Mouse (Mus musculus) forebrain, embryonic 12.5 days (tissue): Measurements from ENCODE around the gene Palld. TPM values are rescaled to one million over a fixed set of nuclear protein-coding genes. Genes with fewer than 3 reads are reported as not detected.
A peak's percentile ranks its signal among the peaks of the same experiment; 100 is the strongest.

Experiments used
- ATAC-seq: fragments of 200-750 bp; cut with Nextera tagmentation; 2 replicates; pipeline ENCODE4 v1.8.0; 2017; ENCODE audit warnings: moderate TSS enrichment; ENCODE audit not compliant: low FRiP score
- H3K27ac ChIP-seq: fragments of 300-500 bp; sonication (generic); 2 replicates; pipeline ENCODE4 v1.5.1; 2016; ENCODE audit warnings: mild to moderate bottlenecking
- H3K27me3 ChIP-seq: fragments of 300-500 bp; sonication (generic); 2 replicates; pipeline ENCODE4 v1.6.1; 2016; ENCODE audit warnings: mild to moderate bottlenecking
- H3K36me3 ChIP-seq: fragments of 300-500 bp; sonication (generic); replicated peaks from 2 replicates; pipeline ENCODE4 v1.6.1; 2016; ENCODE audit warnings: mild to moderate bottlenecking
- H3K4me1 ChIP-seq: fragments of 300-500 bp; sonication (generic); 2 replicates; pipeline ENCODE4 v1.6.1; 2016
- H3K4me2 ChIP-seq: fragments of 300-500 bp; sonication (generic); 2 replicates; pipeline ENCODE4 v1.6.1; 2016; ENCODE audit warnings: mild to moderate bottlenecking, moderate library complexity
- H3K4me3 ChIP-seq: fragments of 300-500 bp; sonication (generic); replicated peaks from 2 replicates; pipeline ENCODE4 v1.5.1; 2016; ENCODE audit warnings: mild to moderate bottlenecking
- H3K9ac ChIP-seq: fragments of 300-500 bp; sonication (generic); 2 replicates; pipeline ENCODE4 v1.6.1; 2016; ENCODE audit warnings: mild to moderate bottlenecking
- H3K9me3 ChIP-seq: fragments of 300-500 bp; sonication (generic); 2 replicates; pipeline ENCODE4 v1.6.1; 2016
- WGBS: fragments of 180-500 bp; shearing (Covaris S2); methylation state at CpG from one replicate; pipeline ENCODE4 v1.1.7; 2016; 5-methylcytosine and 5-hydroxymethylcytosine counted together
- polyA plus RNA-seq: library from polyadenylated mRNA; unstranded; fragments of >200 nt; fragmentation: Nextera tagmentation; extraction: Ambion mirVana; gene quantifications from 2 replicates; pipeline ENCODE4 v1.2.1, GENCODE M21; 2016

Gene Palld
- polyA plus RNA-seq, 1 experiment from 2014 or later, result 56.0 TPM

DNA sequence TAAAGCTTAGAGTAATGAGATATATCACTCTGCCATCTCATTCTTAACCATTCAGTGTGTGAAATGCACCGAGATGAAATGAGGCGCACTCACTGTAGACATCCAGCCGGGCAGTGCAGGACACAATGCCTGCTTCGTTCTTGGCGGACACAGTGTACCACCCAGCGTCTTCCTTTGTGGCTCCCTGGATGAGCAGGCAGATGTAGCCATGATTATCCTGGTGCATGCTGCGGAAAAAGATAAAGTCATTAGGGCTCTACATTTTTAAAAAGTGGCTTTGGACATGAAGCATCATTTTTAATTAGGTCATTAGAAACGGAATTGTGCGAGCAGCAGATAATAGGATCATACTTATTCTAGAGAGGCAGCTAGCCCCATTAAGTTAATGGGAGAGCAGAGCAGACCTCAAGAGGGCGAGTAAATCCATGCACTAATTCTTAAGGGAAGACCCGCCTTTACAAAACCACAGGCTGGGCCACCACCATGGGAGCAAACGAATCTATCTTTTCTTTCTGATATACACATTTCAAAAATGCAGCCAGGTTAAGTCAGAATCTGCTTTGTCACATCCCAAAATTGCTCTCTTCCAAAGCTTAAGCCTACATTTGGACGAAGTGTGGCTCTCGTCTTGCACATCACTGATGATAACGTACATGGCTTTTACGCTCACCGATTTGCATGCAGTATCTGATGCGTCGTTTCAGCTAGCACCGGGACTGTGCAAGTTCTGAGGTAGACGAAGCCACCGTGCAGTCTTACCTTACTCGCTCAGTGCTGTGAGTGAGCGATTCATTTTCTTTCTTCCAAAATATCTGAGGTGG, 387.2 kb downstream of the Palld start:
- peak; percentile 67 for ATAC-seq
- Histone ChIP-seq H3K36me3 (peaks cover 36% of the 10 kb centered on the region), H3K4me3 (no peak overlapping the region), H3K27me3 (no peaks in the 10 kb centered on the region), H3K9ac (peak overlapping the region; percentile 21; the same call in 1 of the 2 replicates), H3K9me3 (no peaks in the 10 kb centered on the region), H3K27ac (peak overlapping the region; percentile 95), H3K4me2 (peak overlapping the region; percentile 34), H3K4me1 (peaks cover 30% of the 10 kb centered on the region)
- 55% methylated on average over 24 of the region's 24 CpGs for WGBS

DNA sequence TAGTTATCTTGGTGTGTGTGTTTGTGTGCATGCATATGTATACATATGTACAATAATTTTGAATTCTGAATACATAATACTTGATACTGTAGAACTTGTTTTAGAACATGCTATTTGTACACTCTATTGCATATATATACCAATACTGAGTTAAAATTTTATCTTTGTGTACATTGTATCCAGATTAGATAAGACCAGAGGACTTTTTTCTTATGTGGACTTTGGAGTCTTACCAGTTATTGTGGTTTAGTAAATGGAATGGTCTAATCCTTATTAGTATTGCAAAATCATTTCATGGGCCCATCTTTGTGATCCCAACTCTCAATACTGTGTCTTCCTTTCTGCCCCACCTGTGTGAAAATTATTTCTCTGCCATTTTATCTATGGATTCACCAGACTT, 400.2 kb downstream of the Palld start:
- Histone ChIP-seq H3K4me3 (no peak overlapping the region), H3K9me3 (no peaks in the 10 kb centered on the region), H3K4me2 (no peak overlapping the region), H3K27me3 (no peaks in the 10 kb centered on the region), H3K4me1 (no peaks in the 10 kb centered on the region), H3K27ac (no peak overlapping the region), H3K9ac (no peak overlapping the region), H3K36me3 (no peaks in the 10 kb centered on the region; the same call in 1 of the 2 replicates)
- ATAC-seq, result no peak

DNA sequence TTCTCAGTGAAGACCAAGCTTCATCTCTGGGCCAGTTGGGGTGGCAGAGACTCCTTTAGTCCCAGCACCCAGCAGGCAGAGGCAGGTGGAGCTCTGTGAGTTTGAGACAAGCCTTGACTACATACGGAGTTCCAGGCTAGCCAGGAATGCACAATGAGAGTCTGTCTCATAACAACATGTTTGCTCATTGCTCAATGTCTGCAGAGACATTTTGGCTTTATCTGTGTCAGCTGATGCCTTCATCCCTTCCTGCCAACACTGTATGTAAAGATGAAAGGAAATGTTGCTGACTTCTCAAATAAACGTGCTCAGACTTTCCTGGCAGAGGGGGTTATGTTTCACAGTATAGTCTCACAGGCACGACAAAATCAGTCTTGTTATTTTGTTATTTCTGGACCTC, 401.6 kb downstream of the Palld start:
- 78% methylated on average over 3 of the region's 3 CpGs for WGBS
- H3K9ac ChIP-seq, result no peak overlapping the region
- H3K27ac ChIP-seq, result no peak overlapping the region
- no peaks in the 10 kb centered on the region for H3K27me3 ChIP-seq
- ATAC-seq, result no peak
- H3K9me3 ChIP-seq, result no peaks in the 10 kb centered on the region
- no peak overlapping the region for H3K4me2 ChIP-seq
- no peaks in the 10 kb centered on the region; the same call in 1 of the 2 replicates for H3K36me3 ChIP-seq
- no peaks in the 10 kb centered on the region for H3K4me1 ChIP-seq
- H3K4me3 ChIP-seq, result no peak overlapping the region

DNA sequence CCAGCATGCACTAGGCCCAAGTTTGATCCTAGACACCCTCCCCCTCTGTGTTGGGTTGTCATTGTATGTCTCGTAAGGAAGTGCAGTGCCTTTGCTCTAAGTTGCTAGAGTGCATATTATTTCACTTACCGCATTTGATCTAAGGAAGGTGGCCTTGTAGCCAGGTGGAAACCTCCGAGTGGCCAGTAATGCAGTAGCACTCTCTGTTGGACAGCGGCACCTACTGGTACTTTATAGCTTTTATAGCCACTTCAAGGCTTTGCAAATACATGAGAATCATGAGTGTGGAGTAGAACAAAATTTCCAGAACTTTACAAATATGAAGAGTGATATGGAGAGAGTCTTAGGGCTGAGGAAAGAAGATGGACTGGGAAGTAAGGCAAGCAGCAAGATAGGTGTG, 403.5 kb downstream of the Palld start:
- H3K4me1 ChIP-seq, result no peaks in the 10 kb centered on the region
- 0 out of 2 replicates have a peak, but pooled peaks have one; percentile 49 for ATAC-seq
- no peak overlapping the region for H3K27ac ChIP-seq
- no peak overlapping the region for H3K4me2 ChIP-seq
- no peak overlapping the region for H3K4me3 ChIP-seq
- WGBS, result 60% methylated on average over 4 of the region's 4 CpGs
- H3K9ac ChIP-seq, result no peak overlapping the region
- H3K36me3 ChIP-seq, result peaks cover 6% of the 10 kb centered on the region
- H3K27me3 ChIP-seq, result no peaks in the 10 kb centered on the region
- no peaks in the 10 kb centered on the region for H3K9me3 ChIP-seq

DNA sequence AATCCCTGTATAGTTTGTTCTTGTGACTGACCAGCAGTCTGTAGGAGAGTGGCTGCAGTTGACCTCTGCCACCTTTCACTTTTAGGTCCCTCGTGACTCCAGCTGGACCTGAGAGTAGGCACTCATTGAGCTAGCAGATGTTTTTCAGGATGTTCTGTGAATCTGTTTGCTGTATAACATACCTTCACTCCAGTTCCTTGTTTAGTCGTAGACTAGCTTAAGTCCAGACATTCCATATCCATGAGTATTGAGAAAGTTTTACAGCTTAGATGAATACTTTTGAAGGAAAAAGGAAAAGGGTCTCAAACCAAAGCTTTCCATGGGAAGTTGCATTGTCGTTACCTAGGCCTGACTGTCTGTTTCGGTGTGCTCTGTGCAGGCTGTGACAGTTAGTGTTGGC, 405.4 kb downstream of the Palld start:
- no peak overlapping the region for H3K4me2 ChIP-seq
- no peak overlapping the region for H3K27ac ChIP-seq
- no peak overlapping the region for H3K9ac ChIP-seq
- no peaks in the 10 kb centered on the region for H3K9me3 ChIP-seq
- no peak overlapping the region for H3K4me3 ChIP-seq
- no peaks in the 10 kb centered on the region for H3K27me3 ChIP-seq
- no peak for ATAC-seq
- WGBS, result 83% methylated on average over 4 of the region's 4 CpGs
- H3K4me1 ChIP-seq, result no peaks in the 10 kb centered on the region
- peaks cover 9% of the 10 kb centered on the region for H3K36me3 ChIP-seq

DNA sequence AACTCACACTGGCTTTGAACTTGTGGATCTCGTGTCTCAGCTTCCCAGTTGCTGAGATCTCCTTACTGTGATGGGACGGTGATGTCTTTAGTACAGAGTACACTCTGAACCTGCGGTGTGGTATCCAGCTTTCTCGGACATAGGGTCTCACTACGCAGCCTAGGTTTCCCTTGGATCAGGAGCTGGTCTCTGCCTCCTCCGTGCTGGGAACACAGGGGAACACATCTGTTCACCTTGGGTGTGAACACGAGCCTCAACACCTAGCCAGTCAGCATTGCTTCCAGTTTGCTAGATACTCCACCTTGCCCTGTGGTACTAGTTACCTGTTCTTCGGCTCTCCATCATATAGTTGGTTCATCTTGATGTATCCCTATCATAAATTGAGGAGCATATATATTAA, 413.9 kb downstream of the Palld start:
- Histone ChIP-seq H3K9ac (peak overlapping the region; percentile 82; the same call in 1 of the 2 replicates), H3K27ac (no peak overlapping the region), H3K4me1 (peaks cover 12% of the 10 kb centered on the region), H3K27me3 (no peaks in the 10 kb centered on the region), H3K9me3 (no peaks in the 10 kb centered on the region), H3K4me2 (peak overlapping the region; percentile 79), H3K36me3 (0 out of 2 replicates have a peak, but pooled peaks cover 1% of the 10 kb centered on the region), H3K4me3 (no peak overlapping the region)
- no peak for ATAC-seq
- 94% methylated on average over 8 of the region's 8 CpGs for WGBS

DNA sequence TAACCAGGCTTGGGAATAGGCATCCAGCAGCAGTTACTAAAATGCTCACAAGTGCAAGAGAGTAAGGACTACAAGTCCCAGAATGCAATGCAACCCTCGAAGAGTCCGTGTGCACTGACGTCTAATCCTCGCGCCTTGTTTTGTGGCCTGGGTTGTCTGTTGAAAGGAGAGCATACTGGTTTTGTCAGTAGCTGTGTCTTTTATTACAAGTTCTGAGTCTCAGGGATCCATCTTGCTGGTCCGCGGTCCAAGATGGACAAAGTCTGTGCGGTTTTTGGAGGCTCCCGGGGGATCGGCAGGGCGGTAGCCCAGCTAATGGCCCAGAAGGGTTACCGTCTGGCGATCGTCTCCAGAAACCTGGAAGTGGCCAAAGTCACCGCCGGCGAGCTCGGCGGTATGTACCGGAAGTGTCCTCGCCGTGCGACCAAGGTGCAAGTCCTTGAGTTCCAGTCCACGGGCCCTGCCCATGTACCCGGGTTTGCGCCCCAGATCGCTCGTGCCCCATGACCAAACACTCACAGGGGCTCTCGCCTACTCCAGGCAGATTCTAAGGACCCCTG, 414.8 kb downstream of the Palld start, which contains the start of gene Cbr4:
Cbr4 (plus strand) TSS at position 138 of the 560 bp plus-strand sequence.
- Histone ChIP-seq H3K4me3 (peak within 1 kb of the TSS; percentile 72), H3K27me3 (no peaks in the 10 kb centered on the region), H3K9me3 (no peaks in the 10 kb centered on the region), H3K27ac (peak within 1 kb of the TSS; percentile 88), H3K9ac (peak within 1 kb of the TSS; percentile 82), H3K4me2 (peak within 1 kb of the TSS; percentile 79), H3K36me3 (no peaks in the 10 kb centered on the region), H3K4me1 (peaks cover 12% of the 10 kb centered on the region)
- WGBS, result under 1% methylated on average over 29 of the region's 29 CpGs
- peak; percentile 94 for ATAC-seq

DNA sequence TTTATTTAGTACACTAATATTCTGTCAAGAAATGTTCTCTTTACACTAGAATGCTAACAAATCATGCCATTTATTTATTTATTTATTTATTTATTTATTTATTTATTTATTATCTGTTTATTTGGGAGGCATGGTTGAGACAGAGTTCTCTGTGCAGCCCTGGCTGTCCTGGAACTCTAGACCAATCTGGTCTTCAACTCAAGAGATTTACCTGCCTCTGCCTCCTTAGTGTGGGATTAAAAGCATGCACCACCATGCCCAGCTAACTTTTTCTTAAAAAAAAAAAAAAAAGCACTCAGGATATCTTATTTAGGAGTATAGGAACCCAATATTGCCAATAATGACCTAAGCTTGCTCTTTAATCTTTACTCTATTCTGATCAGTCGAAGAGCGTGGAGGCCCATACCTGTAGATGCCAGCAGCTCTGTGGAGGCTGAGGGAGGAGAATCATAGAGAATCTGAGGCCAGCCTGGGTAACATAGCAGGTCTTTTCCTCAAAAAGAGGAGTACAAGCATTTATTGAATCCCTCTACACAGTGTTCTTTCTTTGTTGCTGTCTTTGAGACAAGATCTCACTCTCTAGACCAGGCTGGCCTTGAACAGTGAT, 415.5 kb downstream of the Palld start:
- peak overlapping the region; percentile 72; the same call in 1 of the 2 replicates for H3K4me3 ChIP-seq
- WGBS, result 97% methylated on average over 2 of the region's 2 CpGs
- H3K4me2 ChIP-seq, result 0 out of 2 replicates have a peak overlapping the region, but pooled peaks have one; percentile 79
- H3K27ac ChIP-seq, result no peak overlapping the region
- no peaks in the 10 kb centered on the region for H3K36me3 ChIP-seq
- no peaks in the 10 kb centered on the region for H3K9me3 ChIP-seq
- H3K27me3 ChIP-seq, result no peaks in the 10 kb centered on the region
- ATAC-seq, result no peak
- H3K4me1 ChIP-seq, result peaks cover 12% of the 10 kb centered on the region
- no peak overlapping the region for H3K9ac ChIP-seq

DNA sequence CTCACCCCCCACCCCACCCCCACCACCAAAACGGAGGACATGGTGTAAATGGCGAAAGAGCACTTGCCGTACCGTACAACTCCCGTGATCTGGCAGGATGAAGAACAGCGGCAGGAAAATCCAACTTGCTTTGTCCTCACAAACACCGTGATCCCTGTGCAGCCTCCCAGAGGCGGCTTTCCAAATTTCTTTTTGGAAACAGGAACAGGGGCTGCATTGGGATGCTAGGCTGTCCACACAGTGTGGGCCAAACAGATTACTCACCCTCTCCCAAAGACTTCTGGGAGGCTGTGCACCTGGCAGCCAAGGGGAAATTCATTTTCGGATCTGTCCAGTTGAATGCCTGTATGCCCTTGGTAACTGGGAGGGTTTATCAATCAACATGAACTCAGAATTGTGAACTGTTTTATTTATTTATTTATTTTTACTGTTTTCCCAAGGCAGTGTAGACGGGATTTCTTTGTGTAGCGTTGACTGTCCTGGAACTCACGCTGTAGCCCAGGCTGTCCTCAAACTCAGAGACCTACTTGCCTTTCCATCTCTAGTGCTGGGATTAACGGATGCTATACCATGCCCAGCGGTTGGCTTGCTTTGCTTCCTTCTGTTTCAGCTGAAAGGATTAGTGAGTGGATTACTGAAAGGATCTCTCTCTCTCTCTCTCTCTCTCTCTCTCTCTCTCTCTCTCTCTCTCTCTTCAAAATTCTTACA, 422.1 kb downstream of the Palld start:
- H3K27me3 ChIP-seq, result no peaks in the 10 kb centered on the region
- H3K27ac ChIP-seq, result no peak overlapping the region
- no peaks in the 10 kb centered on the region for H3K4me1 ChIP-seq
- no peaks in the 10 kb centered on the region for H3K36me3 ChIP-seq
- 0 out of 2 replicates have a peak, but pooled peaks have one; percentile 9 for ATAC-seq
- H3K9me3 ChIP-seq, result no peaks in the 10 kb centered on the region
- no peak overlapping the region for H3K4me2 ChIP-seq
- H3K4me3 ChIP-seq, result no peak overlapping the region
- WGBS, result 84% methylated on average over 14 of the region's 14 CpGs
- no peak overlapping the region for H3K9ac ChIP-seq

DNA sequence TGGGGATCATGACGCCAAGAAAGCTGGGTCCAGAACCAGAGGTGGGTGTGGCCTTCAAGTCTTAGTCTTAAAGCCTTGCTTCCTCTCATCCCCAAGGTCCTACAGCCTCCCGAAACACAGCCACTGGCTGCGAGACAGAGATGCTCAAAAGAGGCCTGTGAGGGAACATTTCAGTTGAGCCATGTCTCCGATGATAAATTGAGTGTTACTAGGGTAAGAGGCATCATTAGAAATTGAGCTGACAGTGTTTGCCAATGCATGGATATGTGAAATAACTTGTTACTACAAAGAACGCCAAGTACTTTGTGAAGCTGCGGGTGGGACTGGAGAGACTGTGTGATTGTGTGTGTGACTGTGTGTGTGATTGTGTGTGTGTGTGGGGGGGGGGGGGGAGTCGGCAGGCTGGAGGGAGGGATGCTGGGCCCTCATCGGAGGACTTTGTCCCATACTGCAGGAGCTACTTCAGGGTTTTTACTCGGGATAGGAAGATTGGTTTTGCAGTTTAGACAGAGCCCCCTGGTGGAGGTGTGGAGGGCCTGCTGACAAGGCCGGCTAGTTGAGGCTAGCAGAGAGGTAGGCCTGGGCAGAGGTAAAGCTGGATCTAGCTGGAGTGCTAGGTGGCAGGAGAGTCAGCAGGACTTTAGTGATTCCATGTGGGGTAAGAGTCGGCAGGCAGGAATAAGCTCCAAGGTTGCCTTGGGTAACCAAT, 422.8 kb downstream of the Palld start:
- Histone ChIP-seq H3K36me3 (no peaks in the 10 kb centered on the region), H3K27me3 (no peaks in the 10 kb centered on the region), H3K4me1 (no peaks in the 10 kb centered on the region), H3K4me3 (no peak overlapping the region), H3K9ac (no peak overlapping the region), H3K4me2 (no peak overlapping the region), H3K9me3 (no peaks in the 10 kb centered on the region), H3K27ac (no peak overlapping the region)
- 63% methylated on average over 10 of the region's 11 CpGs for WGBS
- ATAC-seq, result peak; percentile 78

DNA sequence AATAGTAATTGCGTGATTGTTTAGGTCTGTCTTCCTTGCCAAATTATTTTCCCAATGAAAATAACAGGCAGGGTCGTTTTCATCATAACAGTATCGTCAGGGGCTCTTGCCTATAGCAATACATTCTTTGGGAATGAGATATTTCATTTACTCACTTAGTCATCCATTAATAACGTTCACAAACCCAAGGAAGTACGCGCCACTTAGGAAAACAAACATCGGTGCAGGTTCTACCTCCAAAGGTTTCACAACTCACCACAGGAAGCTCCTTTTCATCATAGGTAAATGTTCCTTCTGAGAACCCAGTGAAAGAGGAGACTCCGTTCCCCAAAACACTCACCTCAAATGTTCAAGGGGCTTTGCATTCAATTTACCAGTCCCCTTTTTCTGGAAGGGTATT, 423.7 kb downstream of the Palld start:
- no peak for ATAC-seq
- H3K27ac ChIP-seq, result no peak overlapping the region
- H3K27me3 ChIP-seq, result no peaks in the 10 kb centered on the region
- no peak overlapping the region for H3K4me3 ChIP-seq
- no peaks in the 10 kb centered on the region for H3K9me3 ChIP-seq
- H3K4me1 ChIP-seq, result no peaks in the 10 kb centered on the region
- WGBS, result 81% methylated on average over 8 of the region's 8 CpGs
- H3K36me3 ChIP-seq, result no peaks in the 10 kb centered on the region
- no peak overlapping the region for H3K9ac ChIP-seq
- no peak overlapping the region for H3K4me2 ChIP-seq
